Mouse (Mus musculus): ENCODE results near the gene Olfr49.

The Olfr49 gene

DNA sequence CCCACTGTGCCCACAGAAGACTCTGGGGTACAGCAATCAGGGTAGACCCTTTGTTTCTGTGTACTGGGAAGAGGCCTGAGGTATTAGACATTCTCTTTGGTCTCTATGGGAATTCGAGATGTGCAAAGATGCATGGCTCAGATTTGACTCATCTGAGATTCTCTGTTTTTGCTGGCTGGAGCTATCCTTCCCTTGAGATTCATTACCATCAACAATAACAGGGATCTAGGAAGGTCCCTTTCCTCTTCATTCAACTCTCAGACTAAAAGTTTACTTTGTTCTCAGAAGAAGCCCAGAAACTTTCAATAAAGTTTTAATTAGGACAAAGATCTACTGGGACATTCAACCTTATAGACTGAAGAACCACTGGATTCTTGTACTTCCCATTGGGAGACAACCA, at the start of gene Olfr49:
Gene Olfr49 (minus strand): TSS at position 101 of the 400 bp plus-strand sequence.
- DNase-seq = no peak

DNA sequence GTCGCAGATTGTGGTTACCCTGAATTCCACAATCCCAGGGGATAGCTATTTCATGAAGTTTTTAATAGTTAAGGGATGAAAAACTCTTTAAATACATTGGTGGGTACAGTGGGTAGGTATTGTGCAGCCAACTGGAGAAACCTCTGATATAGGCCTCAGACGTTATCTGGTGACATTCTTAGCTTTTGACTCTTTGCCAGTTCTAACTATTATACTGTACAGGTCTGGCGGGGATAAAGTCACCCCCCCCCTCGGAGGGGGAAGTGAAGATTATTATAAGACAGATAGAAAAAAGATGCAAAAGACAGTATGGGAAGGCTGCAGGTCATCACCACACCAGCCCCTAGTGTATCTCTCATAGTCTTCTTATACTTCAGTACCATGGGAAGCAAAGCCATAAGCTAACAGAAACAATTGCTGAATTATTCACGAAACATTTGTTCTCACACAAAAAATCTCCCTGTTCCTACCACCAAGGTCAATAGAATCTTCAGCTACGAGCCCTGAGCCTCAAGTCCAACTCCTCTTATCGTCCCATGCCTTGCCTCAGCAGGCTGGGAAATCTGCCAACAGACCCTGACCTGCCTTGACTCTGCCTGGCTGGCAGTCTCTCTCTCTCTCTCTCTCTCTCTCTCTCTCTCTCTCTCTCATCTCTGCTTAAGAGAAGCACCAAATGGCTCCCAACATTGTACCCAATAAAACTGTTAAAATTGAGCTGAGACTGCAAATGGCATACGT, 48.9 kb upstream of the Olfr49 start:
- peak; percentile 37 to 43 for DNase-seq

- no peak for DNase-seq
These were observed 47.7 kb upstream of the Olfr49 start for GRCm38 (mm10) chr14:54332176-54333074.

- DNase-seq = no peak
These were observed 46.4 kb upstream of the Olfr49 start for GRCm38 (mm10) chr14:54331178-54331577.

DNA sequence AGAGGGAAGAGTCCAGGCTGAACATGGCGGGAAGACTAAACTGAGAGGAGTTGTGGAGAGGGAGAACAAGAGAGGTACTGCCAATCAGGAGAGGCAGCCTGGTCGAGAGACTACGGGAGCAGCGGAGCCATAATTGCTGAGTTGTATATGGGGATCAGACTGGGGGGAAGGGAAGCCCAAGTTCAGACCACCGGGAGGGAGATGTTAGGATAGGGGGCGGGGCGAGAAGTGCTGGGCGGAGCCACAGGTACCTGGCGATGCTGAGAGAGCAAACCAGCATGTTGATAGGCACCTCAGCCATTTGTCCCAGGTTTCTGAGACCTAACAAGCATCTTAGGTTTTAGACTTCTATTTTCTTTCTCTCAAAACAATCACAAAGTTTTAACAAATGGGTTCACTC, 44.5 kb upstream of the Olfr49 start:
- no peak for DNase-seq

GRCm38 (mm10) chr14:54328548-54328947, 43.8 kb upstream of the Olfr49 start:
- DNase-seq = no peak

GRCm38 (mm10) chr14:54324486-54324885, 39.7 kb upstream of the Olfr49 start:
- no peak for DNase-seq

GRCm38 (mm10) chr14:54321556-54322376, 37.0 kb upstream of the Olfr49 start:
- no peak for DNase-seq

- DNase-seq = no peak
These were observed 27.0 kb upstream of the Olfr49 start for GRCm38 (mm10) chr14:54311763-54312162.

GRCm38 (mm10) chr14:54300676-54301075, 15.9 kb upstream of the Olfr49 start:
- DNase-seq = no peak

- peak in 1 of 2 experiments; percentile 1 for DNase-seq
These were observed 15.4 kb upstream of the Olfr49 start for GRCm38 (mm10) chr14:54300136-54300535.

- DNase-seq = no peak
These were observed 8.3 kb downstream of the Olfr49 start for GRCm38 (mm10) chr14:54276446-54276845.

DNA sequence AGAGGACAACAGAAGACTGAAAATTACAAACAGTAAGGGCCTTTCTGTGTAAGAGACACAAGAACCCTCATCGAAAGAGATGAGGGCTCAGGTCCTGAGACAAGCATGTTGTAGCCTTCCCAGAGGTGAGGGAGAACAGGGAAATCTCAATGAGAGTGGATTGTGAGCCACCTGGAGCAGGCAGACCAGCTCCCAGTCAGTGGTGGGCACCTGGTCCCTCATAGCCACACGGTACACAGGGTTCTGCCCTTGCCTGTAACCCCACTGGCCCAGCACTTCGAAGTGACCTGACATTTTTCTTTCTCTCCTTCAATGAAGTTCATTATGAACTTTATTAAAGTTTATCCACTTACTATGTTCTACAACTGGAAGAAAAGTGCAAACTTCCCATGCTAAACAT, 12.0 kb downstream of the Olfr49 start:
- no peak for DNase-seq

- no peak for DNase-seq
These were observed 12.6 kb downstream of the Olfr49 start for GRCm38 (mm10) chr14:54271976-54272606.

- no peak for DNase-seq
These were observed 14.3 kb downstream of the Olfr49 start for GRCm38 (mm10) chr14:54270413-54270812.

DNA sequence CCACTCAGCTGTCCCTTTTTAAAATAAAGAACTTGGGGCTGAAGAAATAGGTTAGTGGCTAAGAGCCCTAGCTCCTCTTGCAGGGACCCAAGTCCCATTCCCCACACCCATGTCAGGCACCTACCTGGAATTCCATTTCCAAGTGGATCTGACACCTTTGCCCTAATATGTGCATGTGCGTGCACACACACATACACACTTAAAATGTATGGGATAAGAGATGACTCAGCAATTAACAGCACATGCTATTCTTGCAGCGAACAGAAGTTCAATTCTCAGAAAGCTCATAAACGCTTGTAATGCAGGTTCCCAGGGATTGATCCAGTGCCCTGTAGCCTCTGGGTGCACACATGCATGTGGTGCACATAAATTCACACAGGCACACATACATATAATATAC, 15.2 kb downstream of the Olfr49 start:
- no peak for DNase-seq

DNA sequence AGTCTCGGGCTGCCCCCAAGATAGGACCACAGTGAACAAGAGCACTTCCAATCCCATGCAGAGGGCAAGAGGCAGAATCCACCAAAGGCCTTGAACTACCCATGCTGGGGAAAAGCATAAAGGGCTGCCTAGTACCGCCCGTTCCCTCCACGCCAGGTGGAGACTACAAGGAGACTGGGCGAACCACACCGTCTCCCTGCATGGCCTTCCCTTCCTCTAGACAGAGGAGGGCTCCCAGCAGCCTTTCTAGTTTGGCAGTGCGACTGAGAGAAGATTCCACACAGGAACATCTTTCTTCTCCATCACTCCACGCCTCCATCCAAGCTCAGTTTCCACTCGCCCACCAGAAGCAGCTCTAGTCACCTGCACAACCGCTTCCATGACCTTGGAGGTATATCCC, 16.8 kb downstream of the Olfr49 start:
- DNase-seq = no peak

- no peak for DNase-seq
These were observed 18.8 kb downstream of the Olfr49 start for GRCm38 (mm10) chr14:54265951-54266350.

- DNase-seq = no peak
These were observed 19.6 kb downstream of the Olfr49 start for GRCm38 (mm10) chr14:54265093-54265492.

- DNase-seq = no peak
These were observed 20.5 kb downstream of the Olfr49 start for GRCm38 (mm10) chr14:54264231-54264630.

GRCm38 (mm10) chr14:54263099-54263498, 21.6 kb downstream of the Olfr49 start:
- no peak for DNase-seq

DNA sequence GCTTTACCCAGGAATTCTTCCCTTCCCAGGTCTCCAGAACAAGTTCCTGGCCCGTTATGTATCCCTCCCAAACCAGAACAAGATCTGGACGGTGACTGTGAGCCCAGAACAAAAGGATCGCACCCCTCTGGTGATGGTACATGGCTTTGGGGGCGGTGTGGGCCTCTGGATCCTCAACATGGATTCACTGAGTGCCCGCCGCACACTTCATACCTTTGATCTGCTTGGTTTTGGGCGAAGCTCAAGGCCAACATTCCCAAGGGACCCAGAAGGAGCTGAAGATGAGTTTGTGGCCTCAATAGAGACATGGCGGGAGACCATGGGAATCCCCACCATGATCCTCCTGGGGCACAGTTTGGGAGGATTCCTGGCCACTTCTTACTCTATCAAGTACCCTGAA, 22.1 kb downstream of the Olfr49 start:
- no peak for DNase-seq

DNA sequence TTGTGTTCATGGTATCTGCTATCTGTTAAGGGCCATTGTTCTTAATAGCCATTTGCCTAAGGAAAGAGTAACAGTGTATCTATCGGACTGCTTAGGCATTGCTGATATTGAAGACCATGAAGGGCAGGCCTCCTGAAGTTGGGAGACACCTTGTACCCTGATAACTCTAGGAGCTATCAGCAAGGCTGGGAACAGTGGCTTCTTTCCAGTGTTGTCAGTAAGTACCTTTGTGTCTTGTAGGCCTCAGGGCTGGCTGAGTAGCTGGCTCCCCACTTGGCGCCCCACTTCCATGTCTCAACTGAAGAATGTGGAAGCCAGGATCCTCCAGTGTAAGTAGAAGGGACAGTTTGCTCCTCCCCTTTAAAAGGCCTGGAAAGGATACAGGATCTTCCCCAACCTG, 23.4 kb downstream of the Olfr49 start:
- no peak for DNase-seq
